Mouse (Mus musculus) adrenal gland, adult 2 months (tissue): Measurements from ENCODE around the gene Nfya. TPM values are rescaled to one million over a fixed set of nuclear protein-coding genes. Genes with fewer than 3 reads are reported as not detected.
"Not testable (repeated sequence)": the region's sequence is repeated elsewhere in the genome, so short reads cannot be mapped to it uniquely, and the experiment has no call there.

Source experiments
- DNase-seq: peaks from one replicate; pipeline ENCODE4 v3.0.0; 2021
- polyA plus RNA-seq: library from polyadenylated mRNA; depleted of rRNA; stranded (reverse); fragments of >200 nt; gene quantifications from 2 replicates; pipeline ENCODE4 v1.2.3, GENCODE M21; 2012
- total RNA-seq, 2 experiments: library from RNA; stranded (reverse); gene quantifications; 2 replicates each; pipeline ENCODE4 v1.2.3; 2021

Gene Nfya
- total and polyA plus RNA-seq, 3 experiments = 26.4 to 55.8 (median 41.3) TPM

DNA sequence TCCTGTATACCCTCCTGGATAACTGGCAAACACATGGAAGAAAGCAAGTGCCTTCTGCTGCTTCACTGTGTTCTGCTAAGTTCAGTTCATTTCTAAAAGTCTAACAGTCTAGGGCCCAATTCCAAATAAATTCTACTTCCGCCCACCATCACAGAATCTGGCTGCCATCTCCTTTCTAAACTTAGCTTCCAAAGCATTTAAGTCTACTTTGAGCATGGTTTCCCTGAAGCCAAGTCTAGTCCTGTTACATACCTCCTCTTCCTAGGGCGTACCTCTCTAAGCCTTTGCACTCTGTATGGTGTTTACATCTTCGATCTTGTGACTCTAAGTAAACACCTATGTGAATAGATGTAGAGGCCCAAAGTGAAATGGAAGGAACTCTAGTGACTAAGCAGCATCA, 17.1 kb downstream of the Nfya start:
- DNase-seq = no peak

GRCm38 (mm10) chr17:48391446-48391845, 18.3 kb downstream of the Nfya start:
- DNase-seq = no peak

DNA sequence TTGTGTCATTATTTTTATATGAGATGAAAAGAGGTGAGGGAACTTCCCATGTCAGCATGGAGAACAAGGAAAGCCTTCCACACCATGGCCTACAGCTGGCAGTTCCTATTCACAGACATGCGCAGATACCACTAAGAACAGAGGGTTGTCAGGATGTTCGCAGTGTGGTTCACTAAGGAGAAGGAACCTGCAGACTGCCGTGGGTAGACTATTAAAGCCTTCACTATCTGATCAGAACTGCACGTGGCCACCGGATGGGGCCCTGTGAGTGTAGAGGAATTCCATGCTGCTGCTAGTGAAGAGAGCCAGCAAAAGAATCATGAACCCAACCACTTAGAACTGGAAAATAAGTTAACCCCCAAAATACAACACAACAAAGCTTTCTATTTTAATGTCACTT, 20.3 kb downstream of the Nfya start:
- DNase-seq = no peak

GRCm38 (mm10) chr17:48388666-48389065, 21.0 kb downstream of the Nfya start:
- no peak for DNase-seq

DNA sequence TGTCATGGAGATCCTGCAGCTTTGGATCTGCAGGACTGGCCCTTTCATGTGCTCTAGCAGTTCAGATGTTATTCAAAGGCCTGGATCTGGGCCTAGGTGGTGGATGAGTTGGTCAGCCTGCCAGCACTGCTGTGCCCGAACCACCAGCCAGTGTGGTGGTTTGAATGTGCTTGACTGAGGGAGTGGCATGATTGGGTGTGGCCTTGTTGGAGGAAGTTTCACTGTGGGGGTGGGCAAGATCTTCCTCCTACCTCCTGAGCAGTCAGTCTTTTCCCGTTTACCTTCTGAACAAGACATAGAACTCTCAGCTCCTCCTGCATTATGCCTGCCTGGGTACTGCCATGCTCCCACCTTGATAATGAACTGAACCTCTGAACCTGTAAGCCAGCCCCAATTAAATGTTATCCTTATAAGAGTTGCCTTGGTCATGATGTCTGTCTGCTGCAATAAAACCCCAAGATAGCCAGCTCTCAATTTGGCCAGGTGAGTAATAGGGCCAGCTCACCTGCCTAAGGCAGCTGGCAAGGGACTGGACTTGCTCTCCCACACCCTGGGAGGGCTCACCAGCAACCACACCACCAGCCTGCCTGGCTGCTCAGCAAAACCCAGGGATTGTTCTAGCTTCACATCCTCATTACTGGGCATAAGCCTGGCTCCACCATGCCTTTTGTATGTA, 23.8 kb downstream of the Nfya start:
- no peak for DNase-seq

- no peak for DNase-seq
Measured at GRCm38 (mm10) chr17:48379050-48379449, 30.7 kb downstream of the Nfya start.

DNA sequence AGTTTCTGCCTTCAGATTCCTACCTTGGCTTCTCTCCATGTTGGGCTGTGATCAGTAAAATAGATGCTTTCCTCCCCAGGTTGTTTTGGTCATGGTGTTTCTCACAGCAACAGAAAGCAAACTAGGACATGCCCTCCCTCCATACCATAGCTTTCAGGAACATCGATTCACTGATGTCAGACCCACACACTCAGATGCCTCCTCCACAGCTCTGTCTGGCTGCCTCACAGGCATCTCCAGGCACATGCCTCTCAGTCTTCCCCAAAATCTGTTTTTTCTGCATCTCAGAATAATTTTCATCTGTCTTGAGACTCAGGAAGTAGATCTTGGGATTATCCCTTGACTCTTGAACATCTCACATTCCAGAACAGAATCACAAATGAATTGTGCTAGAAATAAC, 33.6 kb downstream of the Nfya start:
- no peak for DNase-seq

DNA sequence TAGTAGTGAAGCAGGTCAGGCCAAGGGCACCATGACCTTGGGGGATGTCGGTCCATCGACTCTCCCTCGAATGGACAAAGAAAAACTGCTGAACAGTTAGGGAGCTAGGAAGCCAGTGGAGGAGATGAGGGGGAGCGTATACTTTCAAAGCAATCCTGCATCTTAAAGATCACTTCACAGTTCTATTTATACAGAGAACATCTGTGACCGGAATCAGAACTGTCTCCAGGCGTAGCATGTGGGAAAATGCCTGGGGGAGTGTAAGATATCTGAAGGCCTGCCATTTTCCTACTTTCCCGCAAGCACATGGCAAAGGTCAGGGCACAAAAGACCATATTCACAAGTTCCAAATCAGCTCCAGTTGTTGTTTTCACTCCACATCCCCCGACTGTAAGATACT, 36.7 kb downstream of the Nfya start:
- DNase-seq = no peak

- no peak for DNase-seq
Measured at GRCm38 (mm10) chr17:48371621-48372020, 38.1 kb downstream of the Nfya start.

GRCm38 (mm10) chr17:48366806-48367205, 42.9 kb downstream of the Nfya start:
- DNase-seq = no peak

DNA sequence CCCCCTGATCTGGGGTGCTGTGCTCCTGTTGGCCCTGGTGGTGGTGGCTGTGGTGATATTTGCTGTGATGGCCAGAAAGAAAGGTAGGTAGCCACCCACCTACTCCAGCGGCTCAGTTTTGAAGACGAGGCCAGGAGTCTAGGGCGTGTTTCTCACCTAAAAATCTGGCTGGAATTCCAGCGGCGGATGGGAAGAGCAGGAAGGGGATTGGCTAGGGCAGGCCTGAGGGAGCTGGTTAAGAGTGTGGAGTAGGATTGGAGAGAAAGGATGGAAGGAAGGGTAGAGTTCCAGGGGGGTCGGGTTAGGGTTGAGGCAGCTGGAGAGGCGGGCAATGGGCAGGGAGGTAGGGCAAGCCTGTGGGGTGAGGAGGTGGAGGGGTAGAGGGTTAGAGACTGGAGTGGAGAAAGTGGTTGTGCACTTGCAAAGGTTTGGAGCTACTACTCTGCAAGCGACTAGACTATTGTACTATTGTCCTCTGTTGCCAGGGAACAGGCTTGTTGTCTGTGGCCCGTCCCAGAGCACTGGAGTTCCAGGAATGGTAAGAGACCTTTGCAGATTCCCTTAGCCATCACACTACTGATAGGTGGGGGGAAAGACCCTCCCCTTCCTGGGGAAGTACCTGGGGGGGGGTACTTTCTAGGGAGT, 44.1 kb downstream of the Nfya start:
- no peak for DNase-seq

DNA sequence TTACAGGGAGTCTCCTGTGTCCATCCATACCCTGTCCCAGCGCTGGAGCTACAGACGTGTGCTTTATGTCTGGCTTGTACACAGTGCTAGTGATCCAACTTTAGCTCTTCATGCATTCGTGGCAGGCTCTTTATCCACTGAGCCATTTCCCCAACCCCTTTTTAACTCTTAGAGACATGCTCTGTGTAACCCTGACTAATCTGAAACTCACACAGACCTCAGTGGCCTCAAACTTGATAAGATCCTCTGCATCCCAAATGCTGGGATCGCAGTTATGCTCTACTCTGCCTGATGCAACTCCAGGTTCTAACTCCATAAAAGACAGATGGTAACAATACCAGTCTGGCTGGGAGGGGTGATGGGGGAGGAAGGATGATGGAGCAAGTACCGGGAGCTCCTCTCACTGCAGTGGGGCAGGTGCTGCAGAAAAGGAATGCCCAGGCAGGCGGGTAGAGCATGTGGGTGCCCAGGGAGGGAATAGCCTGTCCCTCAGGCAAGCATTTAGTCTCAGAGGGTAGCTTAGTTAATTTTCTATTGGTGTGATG, 46.2 kb downstream of the Nfya start:
- DNase-seq = no peak

- DNase-seq = peak; percentile 12
Measured at GRCm38 (mm10) chr17:48362966-48363365, 46.7 kb downstream of the Nfya start.

DNA sequence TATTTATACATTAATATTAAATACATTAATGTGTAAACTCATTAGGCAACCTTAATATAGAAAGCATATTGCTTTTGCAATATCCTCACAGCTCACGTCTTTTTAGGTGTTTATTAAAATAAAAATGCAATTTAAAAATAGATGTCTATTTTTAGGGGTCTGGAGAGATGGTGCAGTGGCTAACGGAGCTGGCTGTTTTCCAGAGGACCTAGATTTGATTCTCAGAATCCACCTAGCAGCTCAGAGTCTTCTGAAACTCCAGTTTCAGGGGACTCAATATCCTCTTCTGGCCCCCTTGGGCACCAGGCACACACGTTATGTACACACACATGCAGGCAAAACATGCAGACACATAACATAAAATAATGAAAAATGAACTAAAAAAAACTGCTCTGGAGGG, 47.4 kb downstream of the Nfya start:
- no peak for DNase-seq

GRCm38 (mm10) chr17:48360462-48360861, 49.2 kb downstream of the Nfya start:
- no peak for DNase-seq

GRCm38 (mm10) chr17:48359616-48360015, 50.1 kb downstream of the Nfya start, which contains the start of gene Treml1:
TSS of gene Treml1 (plus strand) at chr17:48359916.
- DNase-seq = no peak

- no peak for DNase-seq
Measured at GRCm38 (mm10) chr17:48357892-48358291, 51.8 kb downstream of the Nfya start.

DNA sequence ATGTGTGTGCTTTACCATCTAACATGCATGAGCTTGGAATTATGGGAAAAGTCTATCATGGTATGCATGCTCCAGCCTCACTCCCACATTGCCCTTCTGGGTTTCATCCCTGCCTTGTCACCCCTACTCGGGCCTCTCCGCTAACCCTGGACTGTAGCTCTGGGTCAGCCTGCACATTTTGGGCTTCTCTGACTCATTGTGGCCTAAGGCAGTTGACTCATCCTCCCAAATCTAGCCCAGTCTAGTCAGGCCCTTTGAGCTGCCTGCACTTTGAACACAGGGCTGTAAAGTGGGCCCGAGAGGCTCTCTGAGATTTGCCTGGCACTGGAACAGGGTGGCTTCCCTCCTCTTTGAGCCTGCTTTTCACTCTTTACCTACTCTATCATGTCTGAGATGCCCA, 53.9 kb downstream of the Nfya start:
- DNase-seq = peak; percentile 53

DNA sequence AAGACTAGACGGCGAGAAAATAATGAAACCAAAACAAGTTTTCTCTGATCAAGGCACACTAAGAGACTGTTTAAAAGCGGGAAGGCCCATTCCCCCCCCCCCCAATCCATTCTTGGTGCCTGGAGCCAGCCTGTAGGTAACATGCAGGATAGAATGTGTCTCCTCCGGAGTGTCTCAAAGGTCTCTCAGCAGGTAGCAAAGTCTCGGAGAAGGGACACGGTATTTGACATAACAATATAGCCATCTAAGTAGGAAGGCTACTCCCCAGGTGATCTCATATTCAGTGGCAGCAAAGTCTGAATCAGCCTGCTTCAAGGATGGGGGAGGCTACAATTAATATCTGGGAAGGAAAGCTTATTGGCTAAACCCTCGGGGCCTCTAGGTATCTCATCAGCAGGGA, 56.7 kb downstream of the Nfya start:
- not testable (repeated sequence) for DNase-seq

DNA sequence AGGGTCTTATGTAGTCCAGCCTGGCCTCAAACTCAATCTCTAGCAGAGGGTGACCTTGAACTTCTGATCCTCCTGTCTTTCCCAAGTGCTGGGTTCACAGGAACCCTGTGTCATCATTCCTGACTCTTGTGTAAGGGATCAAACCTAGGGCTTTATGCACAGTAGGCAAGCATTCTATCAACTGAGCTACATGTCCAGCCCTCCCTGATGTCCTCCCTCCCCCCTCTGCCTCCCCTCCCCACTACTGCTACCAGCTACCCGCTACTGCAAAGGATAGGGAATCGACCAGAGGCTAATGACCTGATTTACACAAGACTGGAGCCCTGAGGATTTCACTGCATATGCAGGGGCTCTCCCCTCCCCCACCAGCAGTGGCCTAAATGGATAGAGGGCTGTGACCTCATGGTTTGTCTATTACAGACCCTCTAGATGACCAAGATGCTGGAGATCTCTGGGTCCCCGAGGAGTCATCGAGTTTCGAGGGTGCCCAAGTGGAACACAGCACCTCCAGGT, 59.0 kb downstream of the Nfya start:
- DNase-seq = no peak

GRCm38 (mm10) chr17:48347287-48347686, 62.4 kb downstream of the Nfya start:
- DNase-seq = no peak

GRCm38 (mm10) chr17:48346834-48347233, 62.9 kb downstream of the Nfya start:
- no peak for DNase-seq

GRCm38 (mm10) chr17:48346231-48346630, 63.5 kb downstream of the Nfya start, which contains the start of gene Trem2:
TSS of gene Trem2 (plus strand) at chr17:48346401.
- DNase-seq = peak; percentile 61
